Mouse (Mus musculus) embryonic facial prominence, embryonic 15.5 days (tissue): ENCODE measurements around the gene Tmem233. TPM values are rescaled to one million over a fixed set of nuclear protein-coding genes. Genes with fewer than 3 reads are reported as not detected.
A peak's percentile ranks its signal among the peaks of the same experiment; 100 is the strongest.

Experiments used
- ATAC-seq: fragments of 200-750 bp; cut with Nextera tagmentation; 2 replicates; pipeline ENCODE4 v1.8.0; 2017; ENCODE audit warnings: low read depth, moderate TSS enrichment; ENCODE audit not compliant: insufficient number of reproducible peaks, low FRiP score, low TSS enrichment
- H3K27ac ChIP-seq: fragments of 300-500 bp; sonication (generic); replicated peaks from 2 replicates; pipeline ENCODE4 v1.5.1; 2015; ENCODE audit warnings: mild to moderate bottlenecking, inconsistent platforms
- H3K27me3 ChIP-seq: fragments of 300-500 bp; sonication (generic); 2 replicates; pipeline ENCODE4 v1.6.1; 2015; ENCODE audit warnings: inconsistent platforms
- H3K36me3 ChIP-seq: fragments of 300-500 bp; sonication (generic); 2 replicates; pipeline ENCODE4 v1.6.1; 2015; ENCODE audit warnings: mild to moderate bottlenecking, inconsistent platforms
- H3K4me1 ChIP-seq: fragments of 300-500 bp; sonication (generic); 2 replicates; pipeline ENCODE4 v1.6.1; 2015; ENCODE audit warnings: inconsistent platforms
- H3K4me2 ChIP-seq: fragments of 300-500 bp; sonication (generic); replicated peaks from 2 replicates; pipeline ENCODE4 v1.6.1; 2015; ENCODE audit warnings: mild to moderate bottlenecking, inconsistent platforms
- H3K4me3 ChIP-seq: fragments of 300-500 bp; sonication (generic); replicated peaks from 2 replicates; pipeline ENCODE4 v1.5.1; 2015; ENCODE audit warnings: mild to moderate bottlenecking, inconsistent platforms
- H3K9ac ChIP-seq: fragments of 300-500 bp; sonication (generic); 2 replicates; pipeline ENCODE4 v1.6.1; 2015; ENCODE audit warnings: inconsistent platforms
- H3K9me3 ChIP-seq: fragments of 300-500 bp; sonication (generic); replicated peaks from 2 replicates; pipeline ENCODE4 v1.6.1; 2016; ENCODE audit warnings: inconsistent platforms
- WGBS: fragments of 180-500 bp; shearing (Covaris S2); methylation state at CpG from one replicate; pipeline ENCODE4 v1.1.7; 2015; 5-methylcytosine and 5-hydroxymethylcytosine counted together
- polyA plus RNA-seq: library from polyadenylated mRNA; unstranded; fragments of >200 nt; fragmentation: Nextera tagmentation; extraction: Ambion mirVana; gene quantifications from 2 replicates; pipeline ENCODE4 v1.2.1, GENCODE M21; 2015

The Tmem233 gene
- polyA plus RNA-seq, 1 experiment from 2014 or later = not detected

DNA sequence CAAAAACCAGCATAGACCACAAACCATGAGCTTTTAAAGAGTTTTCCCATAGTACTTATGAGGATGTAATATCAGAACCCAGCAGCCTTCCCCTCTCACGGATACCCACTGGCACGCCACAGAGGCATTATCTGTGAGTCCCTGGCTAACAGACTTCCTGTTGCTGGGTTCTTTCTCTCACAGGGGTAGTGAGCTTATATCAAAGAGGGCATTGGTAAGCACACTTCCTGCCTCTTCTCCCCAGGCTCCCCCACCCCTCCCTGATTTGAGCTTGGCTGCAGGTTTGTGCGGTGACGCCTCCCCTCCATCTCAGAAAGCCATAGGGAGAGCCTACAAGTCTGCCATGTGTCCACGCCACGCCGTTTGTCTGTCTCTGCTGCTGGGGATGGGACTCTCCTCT is 54.0 kb downstream of the Tmem233 start:
- no peak overlapping the region for H3K4me3 ChIP-seq
- no peaks in the 10 kb centered on the region for H3K27me3 ChIP-seq
- no peaks in the 10 kb centered on the region for H3K36me3 ChIP-seq
- H3K9me3 ChIP-seq = no peaks in the 10 kb centered on the region
- ATAC-seq = no peak
- WGBS = 51% methylated on average over 7 of the region's 7 CpGs
- 0 out of 2 replicates have a peak, but pooled peaks cover 8% of the 10 kb centered on the region for H3K4me1 ChIP-seq
- no peak overlapping the region for H3K9ac ChIP-seq
- no peak overlapping the region for H3K27ac ChIP-seq
- H3K4me2 ChIP-seq = no peak overlapping the region

DNA sequence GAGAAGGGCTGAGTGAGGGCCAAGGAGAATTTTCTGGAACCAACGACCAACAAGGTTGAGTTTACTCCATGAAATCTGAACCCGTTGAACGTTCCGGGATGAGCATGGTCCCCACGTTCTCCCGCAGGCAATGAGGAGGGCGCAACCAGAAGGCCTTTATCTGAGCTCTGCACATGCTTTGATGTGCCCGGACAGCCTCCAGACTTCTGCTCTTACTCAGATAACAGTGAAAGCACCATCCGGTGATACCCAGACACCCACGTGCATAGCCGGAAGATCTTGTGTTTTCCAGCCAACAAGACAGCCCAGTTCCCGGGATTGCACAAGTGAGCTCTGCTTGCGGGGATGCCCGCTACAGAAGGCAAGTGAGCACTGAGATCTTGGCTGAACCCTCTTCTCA is 56.5 kb downstream of the Tmem233 start:
- Histone ChIP-seq H3K4me2 (no peak overlapping the region), H3K4me3 (no peak overlapping the region), H3K9me3 (no peaks in the 10 kb centered on the region), H3K9ac (no peak overlapping the region), H3K4me1 (peaks cover 25% of the 10 kb centered on the region), H3K36me3 (no peaks in the 10 kb centered on the region), H3K27ac (no peak overlapping the region), H3K27me3 (no peaks in the 10 kb centered on the region)
- no peak for ATAC-seq
- 88% methylated on average over 14 of the region's 14 CpGs for WGBS

- Histone ChIP-seq H3K36me3 (no peaks in the 10 kb centered on the region), H3K4me3 (no peak overlapping the region), H3K4me2 (no peak overlapping the region), H3K9me3 (no peaks in the 10 kb centered on the region), H3K9ac (no peak overlapping the region), H3K27me3 (no peaks in the 10 kb centered on the region), H3K27ac (no peak overlapping the region), H3K4me1 (peaks cover 24% of the 10 kb centered on the region)
- ATAC-seq = no peak
- 83% methylated on average over 5 of the region's 5 CpGs for WGBS
Measured at GRCm38 (mm10) chr5:116026107-116026506, 56.9 kb downstream of the Tmem233 start.

- ATAC-seq = peak; percentile 97
- Histone ChIP-seq H3K4me1 (peaks cover 17% of the 10 kb centered on the region), H3K9ac (peak within 1 kb of the TSS; percentile 49), H3K27me3 (no peaks in the 10 kb centered on the region), H3K27ac (peak within 1 kb of the TSS; percentile 89), H3K4me3 (peak within 1 kb of the TSS; percentile 91), H3K4me2 (peak within 1 kb of the TSS; percentile 80), H3K36me3 (peaks cover 14% of the 10 kb centered on the region), H3K9me3 (no peaks in the 10 kb centered on the region)
- under 1% methylated on average over 46 of the region's 46 CpGs for WGBS
Measured at GRCm38 (mm10) chr5:116024327-116024739, 58.7 kb downstream of the Tmem233 start, which contains the start of gene Prkab1. Gene Prkab1, minus strand, starts transcription at chr5:116024508.

- H3K27ac ChIP-seq = peak overlapping the region; percentile 89
- H3K4me2 ChIP-seq = peak overlapping the region; percentile 80
- H3K9ac ChIP-seq = peak overlapping the region; percentile 49
- ATAC-seq = peak; percentile 63
- H3K4me1 ChIP-seq = peaks cover 17% of the 10 kb centered on the region
- 0% methylated on average over 28 of the region's 28 CpGs for WGBS
- H3K36me3 ChIP-seq = peaks cover 19% of the 10 kb centered on the region
- peak overlapping the region; percentile 91 for H3K4me3 ChIP-seq
- H3K9me3 ChIP-seq = no peaks in the 10 kb centered on the region
- H3K27me3 ChIP-seq = no peaks in the 10 kb centered on the region
Measured at GRCm38 (mm10) chr5:116023821-116024284, 59.2 kb downstream of the Tmem233 start.

- Histone ChIP-seq H3K9ac (peak overlapping the region; percentile 49), H3K4me3 (peak overlapping the region; percentile 91), H3K4me2 (peak overlapping the region; percentile 80), H3K27ac (peak overlapping the region; percentile 89), H3K4me1 (peaks cover 17% of the 10 kb centered on the region), H3K36me3 (peaks cover 25% of the 10 kb centered on the region), H3K9me3 (no peaks in the 10 kb centered on the region), H3K27me3 (no peaks in the 10 kb centered on the region)
- no peak for ATAC-seq
- WGBS = 14% methylated on average over 8 of the region's 8 CpGs
Measured at GRCm38 (mm10) chr5:116023251-116023661, 59.8 kb downstream of the Tmem233 start.

- Histone ChIP-seq H3K9ac (peak overlapping the region; percentile 49; the same call in 1 of the 2 replicates), H3K27ac (peak overlapping the region; percentile 89; the same call in 1 of the 2 replicates), H3K27me3 (no peaks in the 10 kb centered on the region), H3K36me3 (peaks cover 30% of the 10 kb centered on the region), H3K4me2 (peak overlapping the region; percentile 80), H3K4me3 (peak overlapping the region; percentile 91), H3K4me1 (peaks cover 17% of the 10 kb centered on the region), H3K9me3 (no peaks in the 10 kb centered on the region)
- 68% methylated on average over 7 of the region's 7 CpGs for WGBS
- ATAC-seq = no peak
Measured at GRCm38 (mm10) chr5:116022658-116023200, 60.3 kb downstream of the Tmem233 start.

DNA sequence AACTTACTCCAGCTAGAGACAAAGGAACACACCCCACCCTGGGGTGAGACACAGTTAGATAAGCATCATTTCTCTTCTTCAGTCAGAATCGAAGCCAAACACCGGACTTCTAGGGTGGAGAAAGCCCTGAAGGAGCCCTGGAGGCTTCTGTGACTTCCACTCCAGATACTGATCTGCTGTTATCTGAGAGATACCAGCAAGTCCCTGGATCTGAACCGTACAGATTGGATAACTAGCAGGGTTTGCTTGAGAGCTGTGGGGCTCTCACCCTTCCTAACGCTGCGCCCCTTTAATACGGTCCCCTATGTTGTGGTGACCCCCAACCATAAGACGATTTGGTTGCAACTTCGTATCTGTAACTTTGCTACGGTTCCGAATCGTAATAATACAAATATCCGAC is 60.9 kb downstream of the Tmem233 start:
- H3K9ac ChIP-seq = no peak overlapping the region
- no peak for ATAC-seq
- H3K27me3 ChIP-seq = no peaks in the 10 kb centered on the region
- H3K4me2 ChIP-seq = no peak overlapping the region
- H3K27ac ChIP-seq = no peak overlapping the region
- WGBS = 89% methylated on average over 12 of the region's 12 CpGs
- H3K4me3 ChIP-seq = no peak overlapping the region
- peaks cover 36% of the 10 kb centered on the region for H3K36me3 ChIP-seq
- no peaks in the 10 kb centered on the region for H3K9me3 ChIP-seq
- peaks cover 17% of the 10 kb centered on the region for H3K4me1 ChIP-seq

DNA sequence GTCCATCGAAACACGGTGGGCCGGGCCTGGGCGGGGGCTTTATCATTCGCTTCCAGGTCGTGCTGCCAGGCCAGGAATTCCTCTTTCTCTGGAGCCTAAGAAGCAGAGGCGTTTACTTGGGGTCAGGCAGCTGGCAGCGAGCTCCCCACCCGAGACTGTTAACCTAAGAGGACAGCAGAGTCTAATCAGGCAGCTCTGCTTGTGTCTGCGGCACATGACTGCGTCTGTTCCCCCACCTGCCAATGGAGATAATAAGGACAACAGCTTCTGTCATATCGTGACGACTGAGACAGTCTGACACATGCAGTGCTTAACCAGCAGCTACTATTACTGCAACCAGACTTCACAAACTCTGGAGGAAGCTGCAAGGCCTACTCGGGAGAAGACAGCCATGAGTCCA is 61.5 kb downstream of the Tmem233 start:
- no peak overlapping the region for H3K9ac ChIP-seq
- H3K36me3 ChIP-seq = peaks cover 42% of the 10 kb centered on the region
- no peak overlapping the region for H3K27ac ChIP-seq
- no peaks in the 10 kb centered on the region for H3K27me3 ChIP-seq
- 83% methylated on average over 14 of the region's 14 CpGs for WGBS
- no peaks in the 10 kb centered on the region for H3K9me3 ChIP-seq
- no peak overlapping the region for H3K4me2 ChIP-seq
- no peak for ATAC-seq
- no peak overlapping the region for H3K4me3 ChIP-seq
- H3K4me1 ChIP-seq = peaks cover 17% of the 10 kb centered on the region

DNA sequence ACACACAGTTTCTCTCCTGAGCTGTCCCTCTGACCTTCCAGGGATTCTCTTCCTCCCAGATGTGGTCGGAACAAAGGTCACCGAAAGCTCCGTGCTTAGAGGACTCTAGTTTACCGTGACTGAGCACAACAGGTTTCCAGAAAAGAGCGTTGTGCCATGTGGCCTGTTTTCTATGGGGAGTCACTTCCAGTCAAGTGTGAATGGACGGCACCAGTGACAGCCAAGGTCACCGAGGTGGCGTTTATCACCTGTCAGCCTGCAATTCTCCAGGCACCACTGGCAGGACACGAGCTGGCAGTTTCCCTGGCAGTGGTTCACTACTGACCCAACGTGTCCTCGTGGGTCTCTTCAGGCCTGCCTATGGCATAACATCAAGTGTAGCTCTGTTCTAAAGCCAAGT is 63.7 kb downstream of the Tmem233 start:
- H3K9me3 ChIP-seq = no peaks in the 10 kb centered on the region
- H3K36me3 ChIP-seq = peaks cover 60% of the 10 kb centered on the region
- ATAC-seq = no peak
- H3K27me3 ChIP-seq = no peaks in the 10 kb centered on the region
- no peak overlapping the region for H3K4me2 ChIP-seq
- H3K4me3 ChIP-seq = no peak overlapping the region
- no peak overlapping the region for H3K27ac ChIP-seq
- 84% methylated on average over 11 of the region's 11 CpGs for WGBS
- no peak overlapping the region for H3K9ac ChIP-seq
- peaks cover 17% of the 10 kb centered on the region for H3K4me1 ChIP-seq

DNA sequence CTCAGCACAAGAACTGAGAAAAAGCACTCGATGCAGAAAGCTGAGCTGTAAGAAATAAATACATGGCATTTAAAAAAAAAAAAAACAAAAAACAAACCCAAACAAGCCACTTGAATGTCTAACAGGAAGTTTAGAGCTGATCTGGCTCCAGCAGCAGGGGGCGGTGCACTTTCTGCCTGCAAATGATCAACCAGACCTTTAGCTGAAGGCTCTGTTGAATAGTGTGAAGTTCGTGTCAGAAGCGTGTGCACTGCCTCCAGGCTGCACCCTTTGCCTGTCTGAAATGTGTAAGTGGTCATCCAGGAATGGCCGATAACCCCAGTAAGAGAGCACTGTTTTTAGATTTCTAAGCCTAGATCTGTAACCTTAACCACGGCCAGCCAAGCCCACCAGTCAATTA is 64.3 kb downstream of the Tmem233 start:
- Histone ChIP-seq H3K4me1 (peaks cover 17% of the 10 kb centered on the region), H3K36me3 (peaks cover 66% of the 10 kb centered on the region), H3K27me3 (no peaks in the 10 kb centered on the region), H3K9me3 (no peaks in the 10 kb centered on the region), H3K27ac (no peak overlapping the region), H3K9ac (no peak overlapping the region), H3K4me3 (no peak overlapping the region), H3K4me2 (no peak overlapping the region)
- ATAC-seq = no peak
- WGBS = 78% methylated on average over 6 of the region's 6 CpGs

DNA sequence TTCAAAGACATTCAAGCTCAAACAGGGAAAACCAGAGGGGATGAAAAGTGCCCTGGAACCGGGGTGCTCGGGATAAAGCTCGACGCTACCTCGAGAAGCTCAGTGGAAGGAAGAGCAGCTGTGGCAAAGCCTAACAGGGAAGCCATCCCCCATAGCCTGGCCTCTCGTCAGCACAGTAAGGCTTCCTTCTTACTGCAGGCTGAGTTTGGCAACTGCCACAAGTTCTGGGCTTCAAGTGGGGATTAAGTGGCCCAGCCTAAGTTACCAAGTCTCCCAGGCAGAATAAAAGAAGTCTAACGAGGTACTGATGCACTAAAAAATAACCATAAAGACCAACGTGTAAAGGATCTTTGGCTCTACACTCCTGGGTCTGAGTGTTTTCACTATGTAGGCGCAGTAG is 64.8 kb downstream of the Tmem233 start:
- Histone ChIP-seq H3K4me2 (no peak overlapping the region), H3K27me3 (no peaks in the 10 kb centered on the region), H3K27ac (no peak overlapping the region), H3K9me3 (no peaks in the 10 kb centered on the region), H3K36me3 (peaks cover 71% of the 10 kb centered on the region), H3K4me3 (no peak overlapping the region), H3K4me1 (peaks cover 13% of the 10 kb centered on the region), H3K9ac (no peak overlapping the region)
- WGBS = 89% methylated on average over 9 of the region's 9 CpGs
- no peak for ATAC-seq
